Mouse (Mus musculus) intestine, embryonic 14.5 days (tissue): Measurements from ENCODE around the gene Gnao1. TPM values are rescaled to one million over a fixed set of nuclear protein-coding genes. Genes with fewer than 3 reads are reported as not detected.

ENCODE experiments used
- ATAC-seq: fragments of 200-750 bp; cut with Nextera tagmentation; replicated peaks from 2 replicates; pipeline ENCODE4 v1.8.0; 2017; ENCODE audit warnings: low read depth, moderate number of reproducible peaks, moderate TSS enrichment, moderate library complexity; ENCODE audit not compliant: low FRiP score, low TSS enrichment
- DNase-seq: peaks from one replicate; pipeline ENCODE4 v3.0.0-alpha.2; 2018; ENCODE audit warnings: low spot score
- H3K27ac ChIP-seq: fragments of 300-500 bp; sonication (generic); 2 replicates; pipeline ENCODE4 v1.5.1; 2014; ENCODE audit warnings: low read depth, mild to moderate bottlenecking, control low read depth
- H3K27me3 ChIP-seq: fragments of 300-500 bp; sonication (generic); replicated peaks from 2 replicates; pipeline ENCODE4 v1.6.1; 2014; ENCODE audit warnings: low read length, control low read depth; ENCODE audit not compliant: control insufficient read depth, insufficient read depth
- H3K36me3 ChIP-seq: fragments of 300-500 bp; sonication (generic); 2 replicates; pipeline ENCODE4 v1.6.1; 2014; ENCODE audit warnings: low read length, control low read depth; ENCODE audit not compliant: control insufficient read depth, insufficient read depth
- H3K4me1 ChIP-seq: fragments of 300-500 bp; sonication (generic); replicated peaks from 2 replicates; pipeline ENCODE4 v1.6.1; 2014; ENCODE audit warnings: low read length, control low read depth, mixed read lengths; ENCODE audit not compliant: control insufficient read depth, insufficient read depth
- H3K4me2 ChIP-seq: fragments of 300-500 bp; sonication (generic); 2 replicates; pipeline ENCODE4 v1.6.1; 2014; ENCODE audit warnings: low read length
- H3K4me3 ChIP-seq: fragments of 300-500 bp; sonication (generic); 2 replicates; pipeline ENCODE4 v1.5.1; 2014; ENCODE audit warnings: low read depth, low read length, control low read depth, mixed read lengths
- H3K9ac ChIP-seq: fragments of 300-500 bp; sonication (generic); 2 replicates; pipeline ENCODE4 v1.6.1; 2014; ENCODE audit warnings: mild to moderate bottlenecking, low read length
- H3K9me3 ChIP-seq: fragments of 300-500 bp; sonication (generic); 2 replicates; pipeline ENCODE4 v1.6.1; 2016; ENCODE audit warnings: low read length, control low read depth; ENCODE audit not compliant: control insufficient read depth
- WGBS: fragments of 180-500 bp; shearing (Covaris S2); extraction: QIAGEN DNeasy Blood & Tissue Kit; methylation state at CpG from one replicate; pipeline ENCODE4 v1.1.7; 2014; 5-methylcytosine and 5-hydroxymethylcytosine counted together
- polyA plus RNA-seq: library from polyadenylated mRNA; unstranded; fragments of >200 nt; fragmentation: Nextera tagmentation; extraction: Ambion mirVana; gene quantifications from 2 replicates; pipeline ENCODE4 v1.2.1, GENCODE M21; 2014

The Gnao1 gene
- polyA plus RNA-seq, 1 experiment from 2014 or later: 14.8 TPM

GRCm38 (mm10) chr8:93998961-93999360 lies 189.2 kb downstream of the Gnao1 start:
- no peak for DNase-seq
- no peak overlapping the region for H3K27ac ChIP-seq
- no peaks in the 10 kb centered on the region for H3K4me1 ChIP-seq
- H3K9ac ChIP-seq: no peak overlapping the region
- H3K4me3 ChIP-seq: no peak overlapping the region
- H3K27me3 ChIP-seq: no peaks in the 10 kb centered on the region
- 93% methylated on average over 2 of the region's 2 CpGs for WGBS
- no peak for ATAC-seq
- H3K4me2 ChIP-seq: no peak overlapping the region
- H3K36me3 ChIP-seq: peaks cover 59% of the 10 kb centered on the region
- no peaks in the 10 kb centered on the region for H3K9me3 ChIP-seq

GRCm38 (mm10) chr8:94004139-94004538 lies 194.4 kb downstream of the Gnao1 start:
- H3K27me3 ChIP-seq: no peaks in the 10 kb centered on the region
- H3K36me3 ChIP-seq: peaks cover 51% of the 10 kb centered on the region
- H3K9ac ChIP-seq: no peak overlapping the region
- H3K27ac ChIP-seq: no peak overlapping the region
- no peaks in the 10 kb centered on the region for H3K9me3 ChIP-seq
- H3K4me3 ChIP-seq: no peak overlapping the region
- DNase-seq: no peak
- H3K4me2 ChIP-seq: no peak overlapping the region
- 91% methylated on average over 9 of the region's 9 CpGs for WGBS
- H3K4me1 ChIP-seq: no peaks in the 10 kb centered on the region; the same call in 1 of the 2 replicates
- no peak for ATAC-seq

GRCm38 (mm10) chr8:94009243-94009845 lies 199.6 kb downstream of the Gnao1 start:
- Histone ChIP-seq H3K9ac (no peak overlapping the region), H3K36me3 (peaks cover 8% of the 10 kb centered on the region; the same call in 1 of the 2 replicates), H3K9me3 (no peaks in the 10 kb centered on the region), H3K4me2 (no peak overlapping the region), H3K4me3 (no peak overlapping the region), H3K27me3 (no peaks in the 10 kb centered on the region), H3K4me1 (peaks cover 16% of the 10 kb centered on the region; the same call in 1 of the 2 replicates), H3K27ac (no peak overlapping the region)
- 55% methylated on average over 15 of the region's 15 CpGs for WGBS
- DNase-seq: no peak
- ATAC-seq: no peak

- Histone ChIP-seq H3K4me1 (peaks cover 16% of the 10 kb centered on the region; the same call in 1 of the 2 replicates), H3K4me3 (no peak overlapping the region), H3K9ac (no peak overlapping the region), H3K4me2 (0 out of 2 replicates have a peak overlapping the region, but pooled peaks have one; percentile 63), H3K27me3 (no peaks in the 10 kb centered on the region), H3K36me3 (peaks cover 10% of the 10 kb centered on the region), H3K9me3 (no peaks in the 10 kb centered on the region), H3K27ac (no peak overlapping the region)
- 63% methylated on average over 2 of the region's 2 CpGs for WGBS
- ATAC-seq (no peak), DNase-seq (no peak)
Observed at GRCm38 (mm10) chr8:94010101-94010705, 200.4 kb downstream of the Gnao1 start.

GRCm38 (mm10) chr8:94011076-94012012 lies 201.6 kb downstream of the Gnao1 start:
- ATAC-seq: no peak
- peak; percentile 54 for DNase-seq
- Histone ChIP-seq H3K9ac (peak overlapping the region; percentile 79), H3K4me1 (peaks cover 16% of the 10 kb centered on the region; the same call in 1 of the 2 replicates), H3K4me3 (peak overlapping the region; percentile 85), H3K27ac (peak overlapping the region; percentile 81), H3K4me2 (peak overlapping the region; percentile 63), H3K36me3 (peaks cover 10% of the 10 kb centered on the region), H3K9me3 (no peaks in the 10 kb centered on the region), H3K27me3 (no peaks in the 10 kb centered on the region)
- WGBS: 3% methylated on average over 48 of the region's 48 CpGs

- Histone ChIP-seq H3K4me2 (peak within 1 kb of the TSS; percentile 63), H3K27me3 (no peaks in the 10 kb centered on the region), H3K9ac (peak within 1 kb of the TSS; percentile 79), H3K9me3 (no peaks in the 10 kb centered on the region), H3K36me3 (peaks cover 5% of the 10 kb centered on the region; the same call in 1 of the 2 replicates), H3K4me3 (peak within 1 kb of the TSS; percentile 85), H3K4me1 (peaks cover 16% of the 10 kb centered on the region; the same call in 1 of the 2 replicates), H3K27ac (peak within 1 kb of the TSS; percentile 81)
- DNase-seq: peak; percentile 86
- WGBS: under 1% methylated on average over 66 of the region's 130 CpGs
- ATAC-seq: peak; percentile 93
Observed at GRCm38 (mm10) chr8:94012013-94012951, 202.5 kb downstream of the Gnao1 start, which contains the start of gene Amfr. Gene Amfr, minus strand, starts transcription at chr8:94012842.

- H3K9ac ChIP-seq: peak overlapping the region; percentile 79
- H3K4me3 ChIP-seq: peak overlapping the region; percentile 85
- H3K36me3 ChIP-seq: peaks cover 5% of the 10 kb centered on the region; the same call in 1 of the 2 replicates
- H3K4me2 ChIP-seq: peak overlapping the region; percentile 63
- H3K4me1 ChIP-seq: peaks cover 16% of the 10 kb centered on the region; the same call in 1 of the 2 replicates
- no peak for ATAC-seq
- peak overlapping the region; percentile 81; the same call in 1 of the 2 replicates for H3K27ac ChIP-seq
- no peaks in the 10 kb centered on the region for H3K27me3 ChIP-seq
- WGBS: 31% methylated on average over 7 of the region's 7 CpGs
- H3K9me3 ChIP-seq: no peaks in the 10 kb centered on the region
- no peak for DNase-seq
Observed at GRCm38 (mm10) chr8:94013026-94013612, 203.4 kb downstream of the Gnao1 start.
